Mouse (Mus musculus) liver, postnatal 0 days (tissue): ENCODE measurements around the gene Baz1a.

Experiments used
- CTCF ChIP-seq: sonication (generic); IDR thresholded peaks from 2 replicates; pipeline ENCODE4 v1.5.1; 2016; ENCODE audit warnings: antibody characterized with exemption, low read depth
- EP300 ChIP-seq: IDR thresholded peaks from 2 replicates; pipeline ENCODE4 v1.6.1; 2016; ENCODE audit warnings: antibody characterized with exemption, low read depth, mild to moderate bottlenecking

DNA sequence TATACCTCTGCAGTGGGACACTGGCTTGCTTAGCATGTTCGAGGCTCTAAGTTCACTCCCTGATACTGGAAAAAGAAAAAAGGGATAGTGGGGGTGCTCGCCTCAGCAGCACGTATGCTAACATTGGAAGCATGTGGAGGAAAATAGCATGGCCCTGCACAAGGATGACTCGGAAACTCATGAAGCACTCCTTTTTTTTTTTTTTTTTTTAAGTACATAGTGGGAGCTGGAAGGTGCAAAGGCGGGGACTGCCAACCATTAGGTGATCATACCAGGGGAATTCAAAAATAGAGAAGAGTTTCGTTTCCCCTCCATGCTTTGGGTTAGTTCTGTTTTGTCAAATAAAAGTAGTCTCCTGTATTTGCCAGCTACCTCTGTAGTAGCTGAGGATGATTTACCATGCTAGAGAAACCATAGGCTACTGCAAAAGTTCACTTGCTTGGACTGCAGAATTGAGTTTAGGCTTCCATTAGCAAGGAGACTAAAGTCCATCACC lies 17.1 kb downstream of the Baz1a start:
- TF ChIP-seq CTCF (no peak), EP300 (no peak)
